Mouse (Mus musculus) heart, embryonic 13.5 days (tissue): ENCODE measurements around the gene Higd1b. TPM values are rescaled to one million over a fixed set of nuclear protein-coding genes. Genes with fewer than 3 reads are reported as not detected.

Source experiments
- ATAC-seq: fragments of 200-750 bp; cut with Nextera tagmentation; 2 replicates; pipeline ENCODE4 v1.8.0; 2017; ENCODE audit warnings: moderate TSS enrichment; ENCODE audit not compliant: insufficient number of reproducible peaks, low FRiP score, low TSS enrichment; ENCODE audit errors: extremely low read depth
- H3K27ac ChIP-seq: fragments of 300-500 bp; sonication (generic); replicated peaks from 2 replicates; pipeline ENCODE4 v1.5.1; 2015; ENCODE audit warnings: moderate library complexity, mild to moderate bottlenecking, inconsistent platforms
- H3K27me3 ChIP-seq: fragments of 300-500 bp; sonication (generic); replicated peaks from 2 replicates; pipeline ENCODE4 v1.6.1; 2015; ENCODE audit warnings: mild to moderate bottlenecking, inconsistent platforms
- H3K36me3 ChIP-seq: fragments of 300-500 bp; sonication (generic); 2 replicates; pipeline ENCODE4 v1.6.1; 2015; ENCODE audit warnings: mild to moderate bottlenecking, inconsistent platforms
- H3K4me1 ChIP-seq: fragments of 300-500 bp; sonication (generic); 2 replicates; pipeline ENCODE4 v1.6.1; 2015; ENCODE audit warnings: inconsistent platforms
- H3K4me2 ChIP-seq: fragments of 300-500 bp; sonication (generic); 2 replicates; pipeline ENCODE4 v1.6.1; 2015; ENCODE audit warnings: inconsistent platforms, mild to moderate bottlenecking, moderate library complexity
- H3K4me3 ChIP-seq: fragments of 300-500 bp; sonication (generic); 2 replicates; pipeline ENCODE4 v1.5.1; 2015; ENCODE audit warnings: moderate library complexity, mild to moderate bottlenecking, inconsistent platforms
- H3K9ac ChIP-seq: fragments of 300-500 bp; sonication (generic); 2 replicates; pipeline ENCODE4 v1.6.1; 2015; ENCODE audit warnings: inconsistent platforms, mild to moderate bottlenecking, moderate library complexity
- H3K9me3 ChIP-seq: fragments of 300-500 bp; sonication (generic); 2 replicates; pipeline ENCODE4 v1.6.1; 2016; ENCODE audit warnings: inconsistent platforms
- WGBS: fragments of 180-500 bp; shearing (Covaris S2); methylation state at CpG from one replicate; pipeline ENCODE4 v1.1.7; 2015; ENCODE audit warnings: mixed read lengths; 5-methylcytosine and 5-hydroxymethylcytosine counted together
- polyA plus RNA-seq: library from polyadenylated mRNA; unstranded; fragments of >200 nt; fragmentation: Nextera tagmentation; extraction: Ambion mirVana; gene quantifications from 2 replicates; pipeline ENCODE4 v1.2.1, GENCODE M21; 2015

Gene Higd1b
- polyA plus RNA-seq, 1 experiment from 2014 or later = not detected

DNA sequence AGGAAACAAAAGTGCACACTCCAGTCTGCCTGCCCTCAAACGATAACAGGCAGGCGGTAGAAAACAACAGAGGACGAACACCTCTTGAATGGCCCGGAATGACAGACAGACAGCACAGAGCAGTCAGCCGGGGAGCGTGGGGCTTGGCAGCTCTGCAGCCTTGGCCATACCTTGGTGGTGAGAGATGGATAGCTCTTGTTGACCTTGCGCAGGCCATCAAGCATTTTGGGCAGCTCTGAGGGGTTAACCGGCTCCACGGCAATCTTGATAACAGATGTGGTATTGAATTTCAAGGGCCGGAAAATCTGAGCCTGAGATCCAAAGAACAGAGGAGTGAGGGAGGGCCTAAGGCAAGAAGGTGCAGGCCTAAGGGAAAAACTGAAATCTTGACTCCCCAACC is 10.3 kb downstream of the Higd1b start:
- Histone ChIP-seq H3K4me3 (no peak overlapping the region), H3K36me3 (peaks cover 100% of the 10 kb centered on the region), H3K9me3 (no peaks in the 10 kb centered on the region), H3K4me2 (no peak overlapping the region), H3K4me1 (no peaks in the 10 kb centered on the region), H3K27me3 (no peaks in the 10 kb centered on the region), H3K9ac (no peak overlapping the region), H3K27ac (no peak overlapping the region)
- 76% methylated on average over 10 of the region's 10 CpGs for WGBS
- ATAC-seq = no peak

DNA sequence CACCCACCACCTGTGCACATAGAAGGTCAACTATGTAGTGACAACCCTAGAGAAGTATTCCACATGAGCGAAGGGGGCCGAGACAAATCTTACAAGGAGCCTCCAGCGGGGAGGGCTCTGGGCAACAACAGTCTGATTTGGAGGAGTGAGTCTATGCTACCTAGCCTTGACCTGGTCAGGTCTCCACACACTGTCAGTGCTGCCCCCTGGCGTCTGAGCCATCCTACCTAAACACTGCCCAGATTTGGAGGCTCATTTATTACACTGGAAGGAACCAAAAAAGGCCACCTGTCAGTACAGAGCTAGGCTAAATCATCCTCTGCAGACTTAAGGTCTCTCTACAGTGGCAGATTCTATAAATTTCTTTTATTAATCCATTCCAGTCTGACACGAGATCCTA is 16.2 kb downstream of the Higd1b start:
- H3K9ac ChIP-seq = no peak overlapping the region
- H3K36me3 ChIP-seq = peaks cover 97% of the 10 kb centered on the region
- H3K4me2 ChIP-seq = no peak overlapping the region
- no peak for ATAC-seq
- H3K27me3 ChIP-seq = no peaks in the 10 kb centered on the region
- no peaks in the 10 kb centered on the region for H3K9me3 ChIP-seq
- H3K27ac ChIP-seq = no peak overlapping the region
- no peak overlapping the region for H3K4me3 ChIP-seq
- no peaks in the 10 kb centered on the region for H3K4me1 ChIP-seq
- WGBS = 70% methylated on average over 5 of the region's 5 CpGs

DNA sequence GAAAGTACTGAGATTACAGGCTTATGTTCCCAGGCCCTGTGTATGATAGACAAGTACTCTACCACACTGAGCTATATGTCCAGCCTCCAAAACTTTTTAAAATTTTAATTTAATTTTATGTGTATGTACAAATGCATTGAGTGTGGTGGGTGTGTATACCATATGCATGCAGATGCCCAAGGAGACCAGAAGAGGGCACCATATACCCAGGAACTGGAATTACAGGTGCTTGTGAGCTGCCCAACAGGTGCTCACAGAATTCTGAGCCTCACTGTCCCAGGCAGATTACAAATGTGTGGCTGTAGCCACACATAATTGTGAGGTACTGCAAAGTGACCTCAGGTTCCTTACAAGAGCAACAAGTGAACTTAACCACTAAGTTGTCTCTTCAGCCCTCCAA is 18.1 kb downstream of the Higd1b start:
- Histone ChIP-seq H3K9me3 (no peaks in the 10 kb centered on the region), H3K27me3 (no peaks in the 10 kb centered on the region), H3K36me3 (peaks cover 97% of the 10 kb centered on the region), H3K27ac (no peak overlapping the region), H3K4me1 (no peaks in the 10 kb centered on the region), H3K9ac (no peak overlapping the region), H3K4me2 (no peak overlapping the region), H3K4me3 (no peak overlapping the region)
- ATAC-seq = no peak

- Histone ChIP-seq H3K9ac (no peak overlapping the region), H3K9me3 (no peaks in the 10 kb centered on the region)
- 83% methylated on average over 6 of the region's 6 CpGs for WGBS
These were observed 20.3 kb downstream of the Higd1b start for GRCm38 (mm10) chr11:102855941-102856340.

GRCm38 (mm10) chr11:102858951-102859350 is 23.3 kb downstream of the Higd1b start:
- no peak overlapping the region for H3K9ac ChIP-seq
- no peaks in the 10 kb centered on the region for H3K4me1 ChIP-seq
- ATAC-seq = no peak
- no peak overlapping the region for H3K27ac ChIP-seq
- 93% methylated on average over 11 of the region's 11 CpGs for WGBS
- no peaks in the 10 kb centered on the region for H3K9me3 ChIP-seq
- peaks cover 98% of the 10 kb centered on the region for H3K36me3 ChIP-seq
- no peak overlapping the region for H3K4me2 ChIP-seq
- no peaks in the 10 kb centered on the region for H3K27me3 ChIP-seq
- H3K4me3 ChIP-seq = no peak overlapping the region

More at GRCm38 (mm10) chr11:102855941-102856340, 20.3 kb downstream of the Higd1b start:
- ATAC-seq = no peak
- H3K36me3 ChIP-seq = peaks cover 97% of the 10 kb centered on the region
- H3K4me3 ChIP-seq = no peak overlapping the region
- no peak overlapping the region for H3K27ac ChIP-seq
- H3K4me2 ChIP-seq = no peak overlapping the region
- H3K27me3 ChIP-seq = no peaks in the 10 kb centered on the region
- no peaks in the 10 kb centered on the region for H3K4me1 ChIP-seq

DNA sequence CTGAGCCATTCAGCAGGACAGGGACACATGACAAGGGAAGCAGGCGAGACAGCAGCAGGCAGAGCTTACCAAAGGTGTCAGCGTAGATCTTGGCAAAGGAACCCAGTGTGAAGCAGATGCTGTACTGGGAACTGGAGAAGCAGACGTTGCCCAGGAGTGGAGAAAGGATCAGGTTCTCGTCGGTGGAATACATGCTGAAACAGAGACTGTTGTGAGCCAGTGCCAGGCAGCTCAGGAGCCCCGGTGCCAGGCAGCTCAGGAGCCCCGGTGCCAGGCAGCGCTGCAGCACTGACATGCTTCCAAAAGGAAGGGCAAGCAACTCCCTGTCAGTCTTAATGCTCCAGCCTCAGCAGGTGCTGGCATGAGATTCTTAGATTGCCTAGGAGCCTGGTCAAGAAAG is 24.3 kb downstream of the Higd1b start:
- Histone ChIP-seq H3K36me3 (peaks cover 95% of the 10 kb centered on the region), H3K4me1 (no peaks in the 10 kb centered on the region), H3K9me3 (no peaks in the 10 kb centered on the region), H3K4me2 (no peak overlapping the region), H3K27ac (no peak overlapping the region), H3K4me3 (no peak overlapping the region), H3K9ac (no peak overlapping the region), H3K27me3 (no peaks in the 10 kb centered on the region)
- 89% methylated on average over 8 of the region's 8 CpGs for WGBS
- ATAC-seq = no peak

DNA sequence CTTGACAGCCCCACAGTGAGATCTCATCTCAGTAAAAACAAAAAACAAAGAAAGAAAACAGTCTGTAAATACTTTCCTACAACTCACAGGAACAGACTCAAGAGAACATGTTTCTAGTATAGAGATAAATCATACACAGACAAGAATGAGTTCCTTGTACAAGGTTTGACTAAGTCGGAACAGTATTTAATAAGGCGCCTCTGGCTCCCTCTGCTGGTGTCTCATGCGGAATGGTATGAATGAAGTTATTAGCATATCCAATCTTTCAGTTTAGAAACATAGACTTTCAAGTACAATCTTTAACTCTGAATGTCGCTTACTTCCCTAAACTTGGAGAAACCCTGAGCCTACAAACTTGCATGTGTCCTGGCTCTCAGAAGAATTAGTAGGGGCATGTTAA is 28.6 kb downstream of the Higd1b start:
- no peaks in the 10 kb centered on the region for H3K27me3 ChIP-seq
- WGBS = 34% methylated on average over 4 of the region's 4 CpGs

DNA sequence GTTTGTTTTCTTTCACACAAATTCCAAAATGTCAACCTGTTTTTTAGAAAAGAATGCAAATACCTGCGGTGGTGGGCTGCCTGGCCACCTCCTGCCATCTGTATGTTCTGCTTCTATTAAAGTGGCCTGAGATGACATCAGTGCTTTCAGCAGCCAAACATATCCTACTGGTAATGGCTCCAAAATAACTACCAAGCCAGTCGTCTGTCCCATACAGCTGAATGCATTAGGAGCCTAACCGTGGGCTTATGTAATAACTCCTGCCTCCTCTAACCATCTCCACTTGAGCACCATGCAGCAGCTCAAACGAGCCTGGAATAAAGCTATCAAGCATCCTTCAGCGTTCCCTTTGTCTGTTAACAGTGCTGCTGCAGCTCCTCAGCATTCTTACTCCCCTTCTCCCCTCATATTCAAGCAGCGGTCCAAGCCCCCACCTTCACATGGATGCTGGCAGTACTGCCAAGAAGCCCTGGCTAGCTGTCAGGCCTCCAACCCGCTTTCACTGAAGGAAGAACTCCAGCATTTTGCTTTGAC is 39.2 kb downstream of the Higd1b start:
- no peaks in the 10 kb centered on the region for H3K27me3 ChIP-seq
- no peaks in the 10 kb centered on the region for H3K9me3 ChIP-seq
- H3K9ac ChIP-seq = no peak overlapping the region
- H3K4me1 ChIP-seq = peaks cover 8% of the 10 kb centered on the region
- no peak overlapping the region for H3K4me3 ChIP-seq
- no peak overlapping the region for H3K27ac ChIP-seq
- H3K36me3 ChIP-seq = peaks cover 64% of the 10 kb centered on the region
- ATAC-seq = no peak
- H3K4me2 ChIP-seq = no peak overlapping the region
- WGBS = 84% methylated on average over 7 of the region's 7 CpGs

More for the DNA sequence above, 28.6 kb downstream of the Higd1b start:
- Histone ChIP-seq H3K4me3 (no peak overlapping the region), H3K9me3 (no peaks in the 10 kb centered on the region), H3K4me1 (no peaks in the 10 kb centered on the region), H3K36me3 (peaks cover 95% of the 10 kb centered on the region), H3K9ac (no peak overlapping the region), H3K4me2 (no peak overlapping the region), H3K27ac (no peak overlapping the region)
- ATAC-seq = no peak

GRCm38 (mm10) chr11:102879558-102879957 is 43.9 kb downstream of the Higd1b start:
- H3K4me3 ChIP-seq = peak overlapping the region; percentile 93
- WGBS = 90% methylated on average over 2 of the region's 2 CpGs
- H3K9me3 ChIP-seq = no peaks in the 10 kb centered on the region
- peaks cover 32% of the 10 kb centered on the region for H3K36me3 ChIP-seq
- ATAC-seq = no peak
- H3K4me1 ChIP-seq = peaks cover 27% of the 10 kb centered on the region
- H3K9ac ChIP-seq = no peak overlapping the region; the same call in 1 of the 2 replicates
- H3K4me2 ChIP-seq = peak overlapping the region; percentile 93
- peaks cover 11% of the 10 kb centered on the region; the same call in 1 of the 2 replicates for H3K27me3 ChIP-seq
- H3K27ac ChIP-seq = no peak overlapping the region

- Histone ChIP-seq H3K9ac (peak within 1 kb of the TSS; percentile 96), H3K4me1 (peaks cover 37% of the 10 kb centered on the region), H3K4me3 (peak within 1 kb of the TSS; percentile 93), H3K27ac (peak within 1 kb of the TSS; percentile 82), H3K27me3 (peaks cover 17% of the 10 kb centered on the region; the same call in 1 of the 2 replicates), H3K9me3 (no peaks in the 10 kb centered on the region), H3K4me2 (peak within 1 kb of the TSS; percentile 93), H3K36me3 (peaks cover 21% of the 10 kb centered on the region)
- under 1% methylated on average over 62 of the region's 62 CpGs for WGBS
- ATAC-seq = peak; percentile 81
These were observed 45.1 kb downstream of the Higd1b start, which contains the start of the genes Eftud2 and Ccdc103 for GRCm38 (mm10) chr11:102880585-102881313. Eftud2 (minus strand) TSS chr11:102880985. Ccdc103 (plus strand) TSS chr11:102881204.

- Histone ChIP-seq H3K9ac (peak overlapping the region; percentile 96), H3K36me3 (peaks cover 14% of the 10 kb centered on the region), H3K4me2 (peak overlapping the region; percentile 93), H3K4me1 (peaks cover 37% of the 10 kb centered on the region), H3K4me3 (peak overlapping the region; percentile 93), H3K27me3 (peaks cover 23% of the 10 kb centered on the region), H3K27ac (peak overlapping the region; percentile 82), H3K9me3 (no peaks in the 10 kb centered on the region)
- ATAC-seq = no peak
- WGBS = 11% methylated on average over 13 of the region's 13 CpGs
These were observed 45.9 kb downstream of the Higd1b start for GRCm38 (mm10) chr11:102881314-102882198.
